Mouse (Mus musculus): ENCODE results near the gene Tmem217. TPM values are rescaled to one million over a fixed set of nuclear protein-coding genes. Genes with fewer than 3 reads are reported as not detected.

The Tmem217 gene
- polyA plus RNA-seq, 1 experiment from 2014 or later: not detected

GRCm38 (mm10) chr17:29497071-29497354 is 55.2 kb downstream of the Tmem217 start:
- ATAC-seq: no peak
- WGBS: 94% methylated on average over 3 of the region's 3 CpGs
- Histone ChIP-seq H3K36me3 (ENCODE audit: control insufficient read depth, insufficient read depth, low read length) (peaks cover 14% of the 10 kb centered on the region), H3K9ac (ENCODE audit: low read length) (no peak overlapping the region), H3K4me2 (ENCODE audit: low read length) (no peak overlapping the region), H3K27ac (ENCODE audit: low read depth, low read length) (no peak overlapping the region), H3K27me3 (replicated peaks; ENCODE audit: control insufficient read depth, insufficient read depth, low read length) (no peaks in the 10 kb centered on the region), H3K4me3 (ENCODE audit: low read depth, low read length) (no peak overlapping the region), H3K4me1 (ENCODE audit: control insufficient read depth, insufficient read depth, low read length) (peaks cover 2% of the 10 kb centered on the region), H3K9me3 (replicated peaks; ENCODE audit: control insufficient read depth, low read length) (no peaks in the 10 kb centered on the region)
- DNase-seq (ENCODE audit: low spot score): no peak

DNA sequence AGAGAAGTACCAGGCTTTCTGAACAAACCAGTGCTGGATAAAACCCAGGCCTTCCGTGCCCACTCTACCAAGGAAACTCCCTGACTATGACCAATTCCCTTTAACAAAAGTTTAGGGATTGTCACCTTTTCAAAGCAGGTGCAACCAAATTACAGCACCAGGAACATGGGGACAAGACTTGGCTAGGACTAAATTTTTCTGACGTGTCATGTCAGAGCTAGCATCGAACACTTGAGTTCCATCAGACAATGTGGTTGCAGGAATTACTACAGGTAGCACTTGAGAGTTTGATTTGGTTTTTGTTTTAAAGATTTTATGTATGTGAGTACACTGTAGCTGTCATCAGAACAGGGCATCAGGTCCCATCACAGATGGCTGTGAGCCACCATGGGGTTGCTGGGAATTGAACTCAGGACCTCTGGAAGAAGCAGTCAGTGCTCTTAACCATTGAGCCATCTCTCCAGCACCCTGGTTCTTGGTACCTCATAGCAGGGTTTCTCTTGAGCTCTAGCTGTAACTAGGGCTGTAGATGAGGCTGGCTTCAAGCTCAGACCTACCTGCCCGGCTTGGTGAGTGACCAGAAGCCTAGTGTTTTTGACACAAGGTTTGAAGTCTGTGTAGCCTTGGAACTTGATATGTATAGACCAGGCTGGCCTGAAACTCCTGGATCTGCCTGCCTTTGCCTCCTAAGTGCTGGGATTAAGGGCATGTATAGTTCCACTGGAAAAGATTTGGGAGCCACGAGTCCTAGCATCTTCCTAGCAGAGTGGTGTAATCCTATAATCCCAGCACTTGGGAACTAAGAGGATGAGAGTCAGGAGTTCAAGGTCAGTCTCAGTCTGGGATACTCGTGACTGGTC is 55.7 kb downstream of the Tmem217 start:
- no peak for DNase-seq (ENCODE audit: low spot score)
- no peaks in the 10 kb centered on the region for H3K27me3 ChIP-seq (replicated peaks; ENCODE audit: control insufficient read depth, insufficient read depth, low read length)
- no peak overlapping the region for H3K27ac ChIP-seq (ENCODE audit: low read depth, low read length)
- H3K9ac ChIP-seq (ENCODE audit: low read length): no peak overlapping the region
- H3K4me1 ChIP-seq (ENCODE audit: control insufficient read depth, insufficient read depth, low read length): peaks cover 2% of the 10 kb centered on the region
- no peak overlapping the region for H3K4me2 ChIP-seq (ENCODE audit: low read length)
- no peaks in the 10 kb centered on the region for H3K9me3 ChIP-seq (replicated peaks; ENCODE audit: control insufficient read depth, low read length)
- 75% methylated on average over 6 of the region's 6 CpGs for WGBS
- no peak overlapping the region for H3K4me3 ChIP-seq (ENCODE audit: low read depth, low read length)
- H3K36me3 ChIP-seq (ENCODE audit: control insufficient read depth, insufficient read depth, low read length): peaks cover 14% of the 10 kb centered on the region
- no peak for ATAC-seq

DNA sequence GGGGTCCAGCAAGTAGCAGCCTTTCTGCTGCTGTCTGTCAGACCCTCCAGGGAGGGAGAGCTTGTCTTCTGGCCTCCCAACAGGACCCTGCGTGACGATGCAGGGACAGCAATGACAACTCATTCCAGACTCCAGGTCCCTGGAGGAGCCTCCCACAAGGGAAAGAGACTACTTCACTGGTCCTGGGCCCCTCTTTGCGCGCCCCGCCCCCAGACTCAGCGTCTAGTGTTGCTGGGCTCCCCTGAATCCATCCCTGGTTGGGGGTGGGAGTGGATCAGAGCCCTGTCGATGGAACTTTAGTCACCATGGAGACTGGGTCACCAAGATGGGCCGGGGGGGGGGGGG is 57.5 kb downstream of the Tmem217 start:
- no peak overlapping the region for H3K9ac ChIP-seq (ENCODE audit: low read length)
- no peaks in the 10 kb centered on the region for H3K27me3 ChIP-seq (replicated peaks; ENCODE audit: control insufficient read depth, insufficient read depth, low read length)
- no peak overlapping the region for H3K4me3 ChIP-seq (ENCODE audit: low read depth, low read length)
- no peak overlapping the region for H3K27ac ChIP-seq (ENCODE audit: low read depth, low read length)
- peaks cover 2% of the 10 kb centered on the region for H3K4me1 ChIP-seq (ENCODE audit: control insufficient read depth, insufficient read depth, low read length)
- no peaks in the 10 kb centered on the region for H3K9me3 ChIP-seq (replicated peaks; ENCODE audit: control insufficient read depth, low read length)
- no peak for ATAC-seq
- WGBS: 70% methylated on average over 7 of the region's 8 CpGs
- H3K36me3 ChIP-seq (ENCODE audit: control insufficient read depth, insufficient read depth, low read length): peaks cover 14% of the 10 kb centered on the region
- no peak for DNase-seq (ENCODE audit: low spot score)
- no peak overlapping the region for H3K4me2 ChIP-seq (ENCODE audit: low read length)

GRCm38 (mm10) chr17:29494062-29494731 is 58.0 kb downstream of the Tmem217 start:
- 83% methylated on average over 10 of the region's 10 CpGs for WGBS

DNA sequence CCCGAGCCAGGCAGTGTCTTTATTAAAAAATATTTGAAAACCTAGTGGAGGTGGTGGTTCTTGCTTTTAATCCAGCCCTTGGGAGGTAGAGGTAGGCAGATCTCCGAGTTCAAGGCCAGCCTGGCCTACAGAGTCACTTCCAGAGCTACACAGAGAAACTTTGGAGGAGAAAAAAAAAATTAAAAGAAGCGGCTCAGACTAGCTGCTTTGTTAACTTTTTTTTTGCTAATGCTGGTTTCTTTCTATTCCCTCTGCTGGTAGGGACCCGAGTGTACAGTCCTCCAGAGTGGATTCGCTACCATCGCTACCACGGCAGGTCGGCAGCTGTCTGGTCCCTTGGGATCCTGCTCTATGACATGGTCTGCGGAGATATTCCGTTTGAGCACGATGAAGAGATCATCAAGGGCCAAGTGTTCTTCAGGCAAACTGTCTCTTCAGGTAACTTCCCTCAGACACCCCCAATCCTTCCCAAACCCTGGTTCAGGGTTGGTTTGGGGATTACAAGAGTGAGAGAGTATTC is 58.7 kb downstream of the Tmem217 start:
- Histone ChIP-seq H3K4me1 (ENCODE audit: control insufficient read depth, insufficient read depth, low read length) (peaks cover 10% of the 10 kb centered on the region), H3K9me3 (replicated peaks; ENCODE audit: control insufficient read depth, low read length) (no peaks in the 10 kb centered on the region), H3K4me3 (ENCODE audit: low read depth, low read length) (no peak overlapping the region), H3K9ac (ENCODE audit: low read length) (0 out of 2 replicates have a peak overlapping the region, but pooled peaks have one; percentile 13), H3K27me3 (replicated peaks; ENCODE audit: control insufficient read depth, insufficient read depth, low read length) (no peaks in the 10 kb centered on the region), H3K27ac (ENCODE audit: low read depth, low read length) (no peak overlapping the region), H3K36me3 (ENCODE audit: control insufficient read depth, insufficient read depth, low read length) (peaks cover 14% of the 10 kb centered on the region), H3K4me2 (ENCODE audit: low read length) (peak overlapping the region; percentile 67)
- no peak for ATAC-seq
- DNase-seq (ENCODE audit: low spot score): no peak
- WGBS: 84% methylated on average over 11 of the region's 11 CpGs

More at GRCm38 (mm10) chr17:29494062-29494731, 58.0 kb downstream of the Tmem217 start:
- DNase-seq (ENCODE audit: low spot score) (no peak), ATAC-seq (no peak)
- Histone ChIP-seq H3K9ac (ENCODE audit: low read length) (no peak overlapping the region), H3K9me3 (replicated peaks; ENCODE audit: control insufficient read depth, low read length) (no peaks in the 10 kb centered on the region), H3K4me1 (ENCODE audit: control insufficient read depth, insufficient read depth, low read length) (peaks cover 3% of the 10 kb centered on the region), H3K4me3 (ENCODE audit: low read depth, low read length) (no peak overlapping the region), H3K27ac (ENCODE audit: low read depth, low read length) (no peak overlapping the region), H3K36me3 (ENCODE audit: control insufficient read depth, insufficient read depth, low read length) (peaks cover 14% of the 10 kb centered on the region), H3K27me3 (replicated peaks; ENCODE audit: control insufficient read depth, insufficient read depth, low read length) (no peaks in the 10 kb centered on the region), H3K4me2 (ENCODE audit: low read length) (no peak overlapping the region)

DNA sequence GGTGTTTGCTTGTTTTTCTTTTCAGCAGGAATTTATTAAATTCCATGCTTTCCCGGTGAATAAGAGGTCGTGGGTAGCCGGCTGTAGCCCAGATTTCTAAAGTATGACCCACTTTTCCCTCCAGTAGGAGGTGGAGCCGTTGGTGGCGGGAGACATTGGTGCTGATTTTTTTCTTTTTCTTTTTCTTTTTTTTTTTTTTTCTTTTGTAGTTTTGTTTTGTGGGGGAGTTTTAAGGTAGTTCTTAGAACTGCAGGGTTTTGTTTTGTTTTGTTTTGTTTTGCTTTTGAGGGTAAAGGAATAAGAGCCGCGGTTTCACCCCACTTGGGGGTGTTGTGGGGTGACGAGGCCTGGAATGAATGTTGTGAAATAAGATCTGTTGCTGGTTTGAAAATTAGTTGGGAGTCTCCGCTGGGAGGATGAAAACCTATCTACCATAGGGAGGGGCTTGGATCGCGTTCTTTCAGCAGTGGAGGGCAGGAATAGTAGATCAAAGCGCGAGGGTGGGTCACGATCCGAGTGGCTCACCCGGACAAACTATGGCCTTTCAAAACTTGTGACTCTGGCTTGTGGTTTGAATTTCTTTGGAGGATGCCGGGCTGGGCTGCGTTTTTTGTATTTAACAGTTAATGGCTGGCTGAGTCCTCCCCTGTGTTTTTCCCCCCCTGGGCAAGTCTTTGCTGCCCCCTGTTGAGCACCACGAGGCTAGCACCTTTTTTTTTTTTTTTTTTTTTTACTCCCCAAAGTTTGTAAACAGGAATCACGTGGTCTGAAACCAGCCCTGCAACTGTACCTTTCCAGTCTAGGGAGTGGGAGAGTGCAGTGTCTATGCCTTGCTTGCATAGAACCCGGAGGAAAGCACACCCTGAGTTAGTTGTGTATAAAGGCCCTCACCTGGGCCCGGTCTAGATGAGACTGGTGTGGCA is 59.7 kb downstream of the Tmem217 start:
- H3K4me2 ChIP-seq (ENCODE audit: low read length): peak overlapping the region; percentile 67
- WGBS: 2% methylated on average over 22 of the region's 22 CpGs
- peaks cover 11% of the 10 kb centered on the region for H3K4me1 ChIP-seq (ENCODE audit: control insufficient read depth, insufficient read depth, low read length)
- H3K9me3 ChIP-seq (replicated peaks; ENCODE audit: control insufficient read depth, low read length): no peaks in the 10 kb centered on the region
- peak; percentile 76 for DNase-seq (ENCODE audit: low spot score)
- H3K9ac ChIP-seq (ENCODE audit: low read length): peak overlapping the region; percentile 84
- no peak for ATAC-seq
- H3K27ac ChIP-seq (ENCODE audit: low read depth, low read length): 0 out of 2 replicates have a peak overlapping the region, but pooled peaks have one; percentile 17
- H3K36me3 ChIP-seq (ENCODE audit: control insufficient read depth, insufficient read depth, low read length): peaks cover 14% of the 10 kb centered on the region
- no peaks in the 10 kb centered on the region for H3K27me3 ChIP-seq (replicated peaks; ENCODE audit: control insufficient read depth, insufficient read depth, low read length)
- peak overlapping the region; percentile 87 for H3K4me3 ChIP-seq (ENCODE audit: low read depth, low read length)

- H3K4me2 ChIP-seq (ENCODE audit: low read length): peak overlapping the region; percentile 67
- 0 out of 2 replicates have a peak overlapping the region, but pooled peaks have one; percentile 89 for H3K27ac ChIP-seq (ENCODE audit: low read depth, low read length)
- no peaks in the 10 kb centered on the region for H3K27me3 ChIP-seq (replicated peaks; ENCODE audit: control insufficient read depth, insufficient read depth, low read length)
- H3K4me3 ChIP-seq (ENCODE audit: low read depth, low read length): peak overlapping the region; percentile 87
- under 1% methylated on average over 48 of the region's 48 CpGs for WGBS
- no peak for ATAC-seq
- peaks cover 11% of the 10 kb centered on the region for H3K4me1 ChIP-seq (ENCODE audit: control insufficient read depth, insufficient read depth, low read length)
- H3K9me3 ChIP-seq (replicated peaks; ENCODE audit: control insufficient read depth, low read length): no peaks in the 10 kb centered on the region
- peak; percentile 38 for DNase-seq (ENCODE audit: low spot score)
- H3K9ac ChIP-seq (ENCODE audit: low read length): peak overlapping the region; percentile 84
- H3K36me3 ChIP-seq (ENCODE audit: control insufficient read depth, insufficient read depth, low read length): peaks cover 14% of the 10 kb centered on the region
Observed at GRCm38 (mm10) chr17:29491591-29492268, 60.5 kb downstream of the Tmem217 start.
